Mouse (Mus musculus) cerebellum, adult 9-11 months (tissue): ENCODE results near the gene Rgs19.

Experiments
- DNase-seq: peaks from one replicate; pipeline ENCODE4 v3.0.0; 2022

Rgs19 gene

GRCm38 (mm10) chr2:181648926-181649325 is 44.9 kb downstream of the Rgs19 start:
- DNase-seq, result no peak

GRCm38 (mm10) chr2:181646626-181647472 is 46.9 kb downstream of the Rgs19 start:
- no peak for DNase-seq

DNA sequence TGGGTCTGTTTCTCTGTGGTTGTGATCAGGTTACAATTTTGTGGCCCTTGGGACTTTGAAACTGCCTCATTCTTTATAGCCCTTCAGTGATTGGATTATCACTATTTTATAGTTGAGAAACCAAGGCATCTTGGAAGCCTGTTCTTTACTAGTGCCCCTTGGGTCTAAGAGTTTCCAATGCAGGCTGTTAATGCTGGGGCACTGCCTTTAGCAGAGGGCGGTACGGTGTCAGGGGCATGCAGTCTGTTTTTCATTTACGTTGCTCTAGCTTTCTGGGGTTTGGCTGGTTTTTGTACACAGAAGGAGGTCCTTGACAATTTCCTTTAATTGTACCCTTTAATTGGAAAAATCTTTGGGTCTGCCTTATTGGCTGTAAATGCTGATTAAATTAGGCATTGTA is 48.1 kb downstream of the Rgs19 start:
- no peak for DNase-seq

- DNase-seq, result peak; percentile 21
Observed at GRCm38 (mm10) chr2:181644361-181644760, 49.4 kb downstream of the Rgs19 start.
